Mouse (Mus musculus) embryonic facial prominence, embryonic 15.5 days (tissue): ENCODE data around the gene Stpg4. TPM values are rescaled to one million over a fixed set of nuclear protein-coding genes. Genes with fewer than 3 reads are reported as not detected.

Experiments used
- ATAC-seq: fragments of 200-750 bp; cut with Nextera tagmentation; 2 replicates; pipeline ENCODE4 v1.8.0; 2017; ENCODE audit warnings: low read depth, moderate TSS enrichment; ENCODE audit not compliant: insufficient number of reproducible peaks, low FRiP score, low TSS enrichment
- H3K27ac ChIP-seq: fragments of 300-500 bp; sonication (generic); replicated peaks from 2 replicates; pipeline ENCODE4 v1.5.1; 2015; ENCODE audit warnings: mild to moderate bottlenecking, inconsistent platforms
- H3K27me3 ChIP-seq: fragments of 300-500 bp; sonication (generic); 2 replicates; pipeline ENCODE4 v1.6.1; 2015; ENCODE audit warnings: inconsistent platforms
- H3K36me3 ChIP-seq: fragments of 300-500 bp; sonication (generic); 2 replicates; pipeline ENCODE4 v1.6.1; 2015; ENCODE audit warnings: mild to moderate bottlenecking, inconsistent platforms
- H3K4me1 ChIP-seq: fragments of 300-500 bp; sonication (generic); 2 replicates; pipeline ENCODE4 v1.6.1; 2015; ENCODE audit warnings: inconsistent platforms
- H3K4me2 ChIP-seq: fragments of 300-500 bp; sonication (generic); replicated peaks from 2 replicates; pipeline ENCODE4 v1.6.1; 2015; ENCODE audit warnings: mild to moderate bottlenecking, inconsistent platforms
- H3K4me3 ChIP-seq: fragments of 300-500 bp; sonication (generic); replicated peaks from 2 replicates; pipeline ENCODE4 v1.5.1; 2015; ENCODE audit warnings: mild to moderate bottlenecking, inconsistent platforms
- H3K9ac ChIP-seq: fragments of 300-500 bp; sonication (generic); 2 replicates; pipeline ENCODE4 v1.6.1; 2015; ENCODE audit warnings: inconsistent platforms
- H3K9me3 ChIP-seq: fragments of 300-500 bp; sonication (generic); replicated peaks from 2 replicates; pipeline ENCODE4 v1.6.1; 2016; ENCODE audit warnings: inconsistent platforms
- WGBS: fragments of 180-500 bp; shearing (Covaris S2); methylation state at CpG from one replicate; pipeline ENCODE4 v1.1.7; 2015; 5-methylcytosine and 5-hydroxymethylcytosine counted together
- polyA plus RNA-seq: library from polyadenylated mRNA; unstranded; fragments of >200 nt; fragmentation: Nextera tagmentation; extraction: Ambion mirVana; gene quantifications from 2 replicates; pipeline ENCODE4 v1.2.1, GENCODE M21; 2015

Stpg4 gene
- polyA plus RNA-seq, 1 experiment from 2014 or later, result not detected

GRCm38 (mm10) chr17:87376831-87377471 is 50.6 kb downstream of the Stpg4 start:
- Histone ChIP-seq H3K36me3 (no peaks in the 10 kb centered on the region), H3K4me2 (no peak overlapping the region), H3K9ac (no peak overlapping the region; the same call in 1 of the 2 replicates), H3K4me3 (no peak overlapping the region), H3K9me3 (no peaks in the 10 kb centered on the region), H3K27me3 (no peaks in the 10 kb centered on the region), H3K4me1 (peaks cover 62% of the 10 kb centered on the region), H3K27ac (peak overlapping the region; percentile 81)
- WGBS, result 67% methylated on average over 6 of the region's 6 CpGs
- 0 out of 2 replicates have a peak, but pooled peaks have one; percentile 26 for ATAC-seq

DNA sequence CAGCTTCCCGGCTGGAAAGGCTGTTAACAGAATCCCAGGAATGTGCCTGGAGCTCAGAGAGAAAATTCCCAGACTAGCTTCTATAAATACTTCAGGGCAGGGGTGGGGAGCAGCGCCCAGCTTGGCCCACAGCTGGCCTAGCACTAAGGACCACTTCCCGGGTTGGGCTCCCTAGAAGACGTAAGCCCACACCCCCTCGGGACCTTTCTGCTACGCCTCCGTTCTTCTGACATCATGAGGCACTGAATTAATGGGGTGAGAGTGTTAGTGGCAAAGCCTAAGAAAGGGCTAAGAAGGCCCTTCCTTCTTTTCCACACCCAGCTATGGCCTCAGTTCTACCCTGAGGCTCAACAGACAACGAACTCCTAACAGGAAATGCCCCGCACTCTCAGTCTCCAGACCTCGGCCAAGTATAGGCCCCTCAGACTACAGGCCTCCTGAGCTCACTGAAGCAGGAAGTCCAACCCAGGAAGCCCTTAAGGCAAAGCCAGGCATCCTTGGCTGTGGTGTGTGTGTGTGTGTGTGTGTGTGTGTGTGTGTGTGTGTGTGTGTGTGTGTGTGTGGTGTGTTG is 51.5 kb downstream of the Stpg4 start:
- WGBS, result 13% methylated on average over 10 of the region's 10 CpGs
- no peak overlapping the region for H3K9ac ChIP-seq
- peak overlapping the region; percentile 81 for H3K27ac ChIP-seq
- H3K4me1 ChIP-seq, result peaks cover 69% of the 10 kb centered on the region
- no peak overlapping the region for H3K4me3 ChIP-seq
- H3K27me3 ChIP-seq, result no peaks in the 10 kb centered on the region
- H3K9me3 ChIP-seq, result no peaks in the 10 kb centered on the region
- H3K4me2 ChIP-seq, result no peak overlapping the region
- 0 out of 2 replicates have a peak, but pooled peaks have one; percentile 13 for ATAC-seq
- H3K36me3 ChIP-seq, result no peaks in the 10 kb centered on the region

GRCm38 (mm10) chr17:87373327-87373726 is 54.2 kb downstream of the Stpg4 start:
- ATAC-seq, result no peak
- Histone ChIP-seq H3K9me3 (no peaks in the 10 kb centered on the region), H3K4me1 (peaks cover 70% of the 10 kb centered on the region), H3K27me3 (no peaks in the 10 kb centered on the region), H3K36me3 (no peaks in the 10 kb centered on the region), H3K4me2 (no peak overlapping the region), H3K27ac (no peak overlapping the region), H3K4me3 (no peak overlapping the region), H3K9ac (no peak overlapping the region)
- WGBS, result 91% methylated on average over 9 of the region's 9 CpGs

- Histone ChIP-seq H3K4me2 (no peak overlapping the region), H3K27ac (peak overlapping the region; percentile 51), H3K9me3 (no peaks in the 10 kb centered on the region), H3K4me3 (no peak overlapping the region), H3K36me3 (no peaks in the 10 kb centered on the region), H3K9ac (no peak overlapping the region), H3K4me1 (peaks cover 70% of the 10 kb centered on the region), H3K27me3 (no peaks in the 10 kb centered on the region)
- ATAC-seq, result no peak
- 51% methylated on average over 7 of the region's 7 CpGs for WGBS
Observed at GRCm38 (mm10) chr17:87372189-87372588, 55.4 kb downstream of the Stpg4 start.

- WGBS, result 58% methylated on average over 18 of the region's 18 CpGs
Observed at GRCm38 (mm10) chr17:87369270-87369759, 58.2 kb downstream of the Stpg4 start.

GRCm38 (mm10) chr17:87368481-87368880 is 59.1 kb downstream of the Stpg4 start:
- no peak for ATAC-seq
- no peak overlapping the region for H3K9ac ChIP-seq

More at GRCm38 (mm10) chr17:87369270-87369759, 58.2 kb downstream of the Stpg4 start:
- Histone ChIP-seq H3K9ac (no peak overlapping the region), H3K27ac (0 out of 2 replicates have a peak overlapping the region, but pooled peaks have one; percentile 23), H3K36me3 (no peaks in the 10 kb centered on the region), H3K4me3 (no peak overlapping the region), H3K4me1 (peaks cover 67% of the 10 kb centered on the region), H3K9me3 (no peaks in the 10 kb centered on the region), H3K4me2 (no peak overlapping the region), H3K27me3 (no peaks in the 10 kb centered on the region)
- ATAC-seq, result peak; percentile 40; the same call in 1 of the 2 replicates

DNA sequence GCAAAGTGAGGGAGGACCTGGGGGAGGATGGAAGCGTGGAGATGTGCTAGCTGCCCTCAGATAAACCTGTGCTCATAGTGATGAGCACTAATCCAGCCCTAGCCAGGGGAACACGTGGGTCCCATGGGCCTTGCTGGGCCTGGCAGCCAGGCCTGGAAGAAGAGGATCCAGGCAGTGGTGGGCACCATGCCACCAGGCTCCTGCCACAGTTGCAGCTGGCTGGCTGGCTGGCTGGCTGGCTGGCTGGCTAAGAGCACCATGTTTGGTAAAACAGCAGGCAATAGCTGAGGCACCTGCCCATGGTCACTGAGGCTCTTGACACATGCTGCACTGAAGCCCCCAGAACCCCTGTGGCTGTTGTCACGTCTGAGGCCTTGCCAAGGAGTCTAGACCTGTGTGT is 59.9 kb downstream of the Stpg4 start:
- peaks cover 65% of the 10 kb centered on the region for H3K4me1 ChIP-seq

More at GRCm38 (mm10) chr17:87368481-87368880, 59.1 kb downstream of the Stpg4 start:
- no peaks in the 10 kb centered on the region for H3K36me3 ChIP-seq
- peaks cover 67% of the 10 kb centered on the region for H3K4me1 ChIP-seq
- no peak overlapping the region for H3K4me3 ChIP-seq
- no peak overlapping the region; the same call in 1 of the 2 replicates for H3K27ac ChIP-seq
- H3K9me3 ChIP-seq, result no peaks in the 10 kb centered on the region
- H3K27me3 ChIP-seq, result no peaks in the 10 kb centered on the region
- 83% methylated on average over 10 of the region's 10 CpGs for WGBS
- no peak overlapping the region for H3K4me2 ChIP-seq

DNA sequence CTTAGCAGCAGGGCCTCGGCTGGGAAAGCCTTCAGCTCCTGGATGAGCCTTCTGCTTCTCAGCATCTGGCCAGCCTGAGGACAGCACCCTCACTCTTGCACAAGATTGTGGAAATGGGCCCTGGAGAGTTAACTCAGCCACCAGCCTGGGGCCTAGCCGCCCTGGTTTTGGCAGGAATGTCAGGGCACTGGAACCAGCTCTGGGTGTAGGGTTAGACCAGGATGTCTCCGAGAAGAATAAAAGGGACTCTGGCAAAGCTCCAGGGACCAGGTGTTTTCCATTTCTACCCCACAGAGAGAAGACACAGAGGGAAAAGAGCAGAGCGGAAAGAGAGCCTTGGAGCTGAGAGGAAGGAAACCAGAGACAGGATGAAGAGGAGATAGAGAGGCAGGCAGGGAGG is 60.3 kb downstream of the Stpg4 start:
- no peaks in the 10 kb centered on the region for H3K27me3 ChIP-seq
- peak overlapping the region; percentile 48; the same call in 1 of the 2 replicates for H3K27ac ChIP-seq
- H3K9ac ChIP-seq, result no peak overlapping the region

More for the DNA sequence above, 59.9 kb downstream of the Stpg4 start:
- Histone ChIP-seq H3K27ac (peak overlapping the region; percentile 48; the same call in 1 of the 2 replicates), H3K9ac (no peak overlapping the region), H3K36me3 (no peaks in the 10 kb centered on the region), H3K4me3 (no peak overlapping the region), H3K4me2 (no peak overlapping the region), H3K9me3 (no peaks in the 10 kb centered on the region), H3K27me3 (no peaks in the 10 kb centered on the region)
- WGBS, result 55% methylated on average over 3 of the region's 3 CpGs
- no peak for ATAC-seq

DNA sequence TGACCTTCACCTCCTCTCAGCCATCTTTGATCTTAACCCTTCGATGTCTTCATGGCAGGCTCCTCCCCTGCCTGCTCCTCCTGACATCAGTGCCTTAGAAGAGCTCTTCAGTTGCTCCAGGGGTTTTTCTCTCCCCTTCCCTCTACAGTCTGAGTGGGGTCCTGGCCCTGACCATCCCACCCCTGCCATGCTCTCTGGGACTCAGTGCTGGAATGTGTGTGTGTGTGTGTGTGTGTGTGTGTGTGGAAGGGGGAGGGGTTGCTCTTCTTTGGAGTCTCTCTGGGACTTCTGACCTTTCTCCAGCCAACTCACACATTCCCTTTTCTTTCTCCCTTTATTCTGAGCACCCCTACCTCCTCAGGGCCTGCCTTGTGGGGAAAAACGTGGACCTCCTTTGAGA is 61.0 kb downstream of the Stpg4 start:
- Histone ChIP-seq H3K9me3 (no peaks in the 10 kb centered on the region), H3K4me2 (no peak overlapping the region), H3K4me3 (no peak overlapping the region), H3K4me1 (peaks cover 56% of the 10 kb centered on the region), H3K27me3 (no peaks in the 10 kb centered on the region), H3K9ac (no peak overlapping the region), H3K36me3 (no peaks in the 10 kb centered on the region), H3K27ac (no peak overlapping the region)
- no peak for ATAC-seq
- WGBS, result 20% methylated on average over 2 of the region's 2 CpGs

More for the DNA sequence above, 60.3 kb downstream of the Stpg4 start:
- ATAC-seq, result no peak
- 18% methylated on average over 4 of the region's 4 CpGs for WGBS
- Histone ChIP-seq H3K4me1 (peaks cover 61% of the 10 kb centered on the region), H3K4me3 (no peak overlapping the region), H3K4me2 (no peak overlapping the region), H3K36me3 (no peaks in the 10 kb centered on the region), H3K9me3 (no peaks in the 10 kb centered on the region)

DNA sequence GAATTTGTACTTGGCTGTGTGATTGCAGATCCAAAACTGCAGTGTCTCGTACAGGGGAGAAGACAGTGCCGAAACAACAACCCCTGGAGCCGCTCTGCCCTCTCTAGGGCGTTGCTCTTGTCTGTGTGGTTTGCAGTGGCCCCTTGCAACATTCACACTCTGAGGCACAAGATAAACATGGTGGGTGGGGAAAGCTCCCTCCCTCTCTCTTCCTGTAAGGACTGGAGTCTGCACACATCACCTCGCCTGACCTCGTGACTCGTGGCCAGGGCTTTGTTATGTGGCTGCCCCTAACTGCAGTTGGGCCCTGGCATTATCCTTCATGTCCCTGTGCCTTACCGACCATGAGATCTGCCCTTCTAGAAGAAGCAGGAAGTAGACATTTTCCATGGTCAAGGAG is 62.3 kb downstream of the Stpg4 start:
- ATAC-seq, result no peak
- no peaks in the 10 kb centered on the region for H3K9me3 ChIP-seq
- peaks cover 61% of the 10 kb centered on the region for H3K4me1 ChIP-seq
- no peak overlapping the region for H3K27ac ChIP-seq
- no peaks in the 10 kb centered on the region for H3K27me3 ChIP-seq
- no peaks in the 10 kb centered on the region for H3K36me3 ChIP-seq
- H3K4me3 ChIP-seq, result no peak overlapping the region
- H3K4me2 ChIP-seq, result no peak overlapping the region
- H3K9ac ChIP-seq, result no peak overlapping the region
- 59% methylated on average over 8 of the region's 8 CpGs for WGBS

DNA sequence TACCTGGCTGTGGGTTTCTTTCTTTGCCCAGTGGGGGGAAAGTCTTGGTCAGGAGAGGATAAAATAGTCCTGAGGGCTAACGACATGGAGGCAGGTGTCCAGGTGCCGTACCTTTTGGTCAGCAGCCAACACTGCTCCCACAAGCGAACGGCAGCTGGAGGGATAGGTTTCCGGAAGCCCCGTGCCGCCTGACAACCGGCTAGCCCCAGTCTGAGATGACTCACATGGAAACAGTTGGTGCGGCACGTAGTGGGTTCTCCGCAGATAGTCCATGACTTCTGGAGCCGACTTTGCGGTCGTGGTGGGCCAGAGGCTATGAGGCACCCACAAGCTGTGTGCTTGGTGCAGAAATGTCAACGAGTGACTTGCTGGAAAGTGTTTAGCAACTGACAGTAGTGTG is 63.4 kb downstream of the Stpg4 start:
- WGBS, result 66% methylated on average over 15 of the region's 15 CpGs
- H3K4me2 ChIP-seq, result no peak overlapping the region
- peaks cover 54% of the 10 kb centered on the region for H3K4me1 ChIP-seq
- no peak overlapping the region for H3K27ac ChIP-seq
- H3K9ac ChIP-seq, result no peak overlapping the region
- H3K27me3 ChIP-seq, result no peaks in the 10 kb centered on the region
- H3K4me3 ChIP-seq, result no peak overlapping the region
- no peaks in the 10 kb centered on the region for H3K36me3 ChIP-seq
- H3K9me3 ChIP-seq, result no peaks in the 10 kb centered on the region
- no peak for ATAC-seq
